Mouse (Mus musculus): ENCODE measurements around the gene Sept11.

GRCm38 (mm10) chr5:93178616-93179015 lies 85.4 kb downstream of the Sept11 start:
- TF ChIP-seq POLR2A (IDR thresholded peaks at IDR 0.05; ENCODE audit: control insufficient read depth in 1 of 2, insufficient read depth in 1 of 2, low read depth in 1 of 2, low read length in 2 of 2, poor library complexity in 1 of 2): no peak
- TF ChIP-seq CTCF (IDR thresholded peaks at IDR 0.05 in 2 of 3, conservative IDR thresholded peaks at IDR 0.05 in 1 of 3; ENCODE audit: control insufficient read depth in 1 of 3, insufficient read depth in 1 of 3, low read depth in 2 of 3, low read length in 3 of 3, poor library complexity in 1 of 3, severe bottlenecking in 1 of 3): no peak
- TF ChIP-seq KAT2A (conservative IDR thresholded peaks at IDR 0.05; ENCODE audit: low read depth, low read length): no peak
- no peak for TF ChIP-seq EP300 (IDR thresholded peaks at IDR 0.05; ENCODE audit: low read depth in 1 of 2, low read length in 2 of 2)
- TF ChIP-seq GATA1 (IDR thresholded peaks at IDR 0.05; ENCODE audit: low read depth, low read length): no peak
- TF ChIP-seq USF1 (IDR thresholded peaks at IDR 0.05; ENCODE audit: low read depth, low read length): no peak
- TF ChIP-seq CHD1 (IDR thresholded peaks at IDR 0.05; ENCODE audit: low read depth, low read length): no peak
- TF ChIP-seq MAX (IDR thresholded peaks at IDR 0.05; ENCODE audit: low read length): no peak

All from MEL (cell line).